Mouse (Mus musculus): ENCODE measurements around the gene Epo.

- no peak for TF ChIP-seq POLR2A (IDR thresholded peaks at IDR 0.05; ENCODE audit: low read depth, low read length)
- no peak for TF ChIP-seq CTCF (IDR thresholded peaks at IDR 0.05; ENCODE audit: extremely low read depth, insufficient read depth, insufficient read length, insufficient replicate concordance)
Observed at GRCm38 (mm10) chr5:137504041-137504440, 29.0 kb downstream of the Epo start.

All from spleen, adult 2 months (tissue).